In genomic region chr4:40908261-40908969, GRCm38 (mm10) we compare ENCODE assay signal across 10 mouse cellular contexts. TPM values are rescaled to one million over a fixed set of nuclear protein-coding genes. Genes with fewer than 3 reads are reported as not detected.
DNase-seq lines count a peak whose midpoint lies in the region; ATAC-seq and TF ChIP-seq lines count a peak whose summit lies in the region.
"Had no signal": no experiment of that assay in that cellular context is flagged by ENCODE, and none has a peak within 500 bp of the region (broad histone marks: within the 10 kb centered on the region; RNA-seq: fewer than 3 reads in every experiment).

No protein-coding gene starts in this region.

- H3K36me3 ChIP-seq in midbrain, postnatal 0 days (ENCODE audit: insufficient read depth, low read length), result no peaks in the 10 kb centered on the region
- H3K36me3 ChIP-seq in midbrain, embryonic 16.5 days (ENCODE audit: control insufficient read depth, insufficient read depth, low read length), result no peaks in the 10 kb centered on the region
- H3K36me3 ChIP-seq in limb, embryonic 15.5 days, result no peaks in the 10 kb centered on the region
- H3K36me3 ChIP-seq: midbrain, embryonic 12.5 days had no signal

- no peaks in the 10 kb centered on the region for H3K4me1 ChIP-seq in midbrain, postnatal 0 days (ENCODE audit: insufficient read depth, low read length)
- no peaks in the 10 kb centered on the region for H3K4me1 ChIP-seq in midbrain, embryonic 16.5 days (ENCODE audit: control insufficient read depth, insufficient read depth, low read length)
- peaks cover 6% of the 10 kb centered on the region for H3K4me1 ChIP-seq in limb, embryonic 15.5 days
- H3K4me1 ChIP-seq: midbrain, embryonic 12.5 days had no signal

- ATAC-seq in midbrain, postnatal 0 days (ENCODE audit: low FRiP score), result no peak
- no peak for ATAC-seq in midbrain, embryonic 16.5 days
- no peak for ATAC-seq in limb, embryonic 15.5 days (ENCODE audit: insufficient number of reproducible peaks, low FRiP score, low TSS enrichment, low read depth)

- H3K27ac ChIP-seq in midbrain, postnatal 0 days (ENCODE audit: low read depth, low read length), result no peak overlapping the region
- no peak overlapping the region for H3K27ac ChIP-seq in midbrain, embryonic 16.5 days (ENCODE audit: low read length)
- H3K27ac ChIP-seq in limb, embryonic 15.5 days, result peak overlapping the region; percentile 38
- H3K27ac ChIP-seq: midbrain, embryonic 12.5 days had no signal

- H3K4me2 ChIP-seq in midbrain, postnatal 0 days (ENCODE audit: low read depth, low read length, poor library complexity, severe bottlenecking), result no peak overlapping the region
- H3K4me2 ChIP-seq in midbrain, embryonic 16.5 days (ENCODE audit: low read length), result no peak overlapping the region
- H3K4me2 ChIP-seq in limb, embryonic 15.5 days, result no peak overlapping the region
- H3K4me2 ChIP-seq: midbrain, embryonic 12.5 days had no signal

- no peaks in the 10 kb centered on the region for H3K9me3 ChIP-seq in midbrain, postnatal 0 days (ENCODE audit: low read length)
- no peaks in the 10 kb centered on the region for H3K9me3 ChIP-seq in midbrain, embryonic 16.5 days (replicated peaks; ENCODE audit: control insufficient read depth, low read length, poor library complexity, severe bottlenecking)
- no peaks in the 10 kb centered on the region for H3K9me3 ChIP-seq in limb, embryonic 15.5 days
- H3K9me3 ChIP-seq: midbrain, embryonic 12.5 days had no signal

- 0 out of 2 replicates have a peak overlapping the region, but pooled peaks have one; percentile 13 for H3K9ac ChIP-seq in midbrain, postnatal 0 days (replicated peaks; ENCODE audit: low read length, poor library complexity, severe bottlenecking)
- H3K9ac ChIP-seq in midbrain, embryonic 16.5 days (ENCODE audit: low read depth, low read length), result no peak overlapping the region
- H3K9ac ChIP-seq in limb, embryonic 15.5 days, result no peak overlapping the region
- H3K9ac ChIP-seq: midbrain, embryonic 12.5 days had no signal

- no peak for TF ChIP-seq CTCF in midbrain, postnatal 0 days (IDR thresholded peaks at IDR 0.05)

- no peak overlapping the region for H3K4me3 ChIP-seq in midbrain, postnatal 0 days (ENCODE audit: low read depth, low read length)
- H3K4me3 ChIP-seq in midbrain, embryonic 16.5 days (ENCODE audit: low read depth, low read length), result no peak overlapping the region
- H3K4me3 ChIP-seq in limb, embryonic 15.5 days, result no peak overlapping the region
- H3K4me3 ChIP-seq: midbrain, embryonic 12.5 days had no signal

- H3K27me3 ChIP-seq in midbrain, postnatal 0 days (ENCODE audit: insufficient read depth, low read length), result no peaks in the 10 kb centered on the region
- H3K27me3 ChIP-seq in midbrain, embryonic 16.5 days (ENCODE audit: control insufficient read depth, insufficient read depth, low read depth, low read length), result no peaks in the 10 kb centered on the region
- H3K27me3 ChIP-seq in limb, embryonic 15.5 days, result no peaks in the 10 kb centered on the region
- H3K27me3 ChIP-seq: midbrain, embryonic 12.5 days had no signal

- WGBS in midbrain, postnatal 0 days, result 58% methylated on average over 20 of the region's 20 CpGs
- 58% methylated on average over 20 of the region's 20 CpGs for WGBS in midbrain, embryonic 16.5 days
- WGBS in limb, embryonic 15.5 days, result 40% methylated on average over 20 of the region's 20 CpGs

- peak; percentile 80 for DNase-seq in adrenal gland, postnatal 10 days
- no peak for DNase-seq in adrenal gland, postnatal 4 days (ENCODE audit: low spot score in 2 of 2)
- peak; percentile 27 for DNase-seq in midbrain, postnatal 0 days (ENCODE audit: low spot score)
- DNase-seq in testis, postnatal 10 days (ENCODE audit: low spot score), result peak; percentile 78
- DNase-seq in thymus, postnatal 10 days (ENCODE audit: low spot score in 2 of 2), result no peak
- DNase-seq in retina, embryonic 14.5 days (ENCODE audit: low spot score), result no peak

RNA-seq across cellular contexts. Expression of gene Spink4, which starts 11.4 kb away (rescaled TPM):
- total RNA-seq in adrenal gland, postnatal 10 days (2021), result 1 to 10 TPM; 4.6 to 4.8 TPM
- 10 to 100 TPM; 14.6 to 17.7 TPM for total RNA-seq in adrenal gland, postnatal 4 days (2021)
- total RNA-seq in midbrain, postnatal 0 days (2014; rRNA removed), result not detected in 2 replicates
- not detected in 2 replicates for polyA plus RNA-seq in midbrain, postnatal 0 days (2015; fragmentation: Nextera tagmentation; extraction: Ambion mirVana)
- not detected in 2 replicates for polyA plus RNA-seq in midbrain, embryonic 16.5 days (2015; fragmentation: Nextera tagmentation; extraction: Ambion mirVana)
- polyA plus RNA-seq in limb, embryonic 15.5 days (2015; fragmentation: Nextera tagmentation; extraction: Ambion mirVana), result not detected in 2 replicates
- total RNA-seq: common myeloid progenitor, adult 5-6 weeks had no signal
- polyA plus RNA-seq: midbrain, embryonic 12.5 days had no signal

RNA-seq across cellular contexts. Expression of gene Bag1, which starts 39.7 kb away (rescaled TPM):
- 100 to 1,000 TPM; 257 to 267 TPM for total RNA-seq in adrenal gland, postnatal 10 days (2021)
- total RNA-seq in adrenal gland, postnatal 4 days (2021), result 100 to 1,000 TPM; 225 to 228 TPM
- 92.3 and 114 TPM in 2 replicates for total RNA-seq in midbrain, postnatal 0 days (2014; rRNA removed)
- polyA plus RNA-seq in midbrain, postnatal 0 days (2015; fragmentation: Nextera tagmentation; extraction: Ambion mirVana), result 163 and 170 TPM in 2 replicates
- 166 and 181 TPM in 2 replicates for polyA plus RNA-seq in midbrain, embryonic 16.5 days (2015; fragmentation: Nextera tagmentation; extraction: Ambion mirVana)
- 210 and 218 TPM in 2 replicates for polyA plus RNA-seq in limb, embryonic 15.5 days (2015; fragmentation: Nextera tagmentation; extraction: Ambion mirVana)

RNA-seq across cellular contexts. Expression of gene Chmp5, which starts 39.8 kb away (rescaled TPM):
- total RNA-seq in adrenal gland, postnatal 10 days (2021), result 10 to 100 TPM; 62.5 to 69.9 TPM
- total RNA-seq in adrenal gland, postnatal 4 days (2021), result 10 to 100 TPM; 69.0 to 76.8 TPM
- total RNA-seq in midbrain, postnatal 0 days (2014; rRNA removed), result 65.2 and 66.9 TPM in 2 replicates
- 131 and 137 TPM in 2 replicates for polyA plus RNA-seq in midbrain, postnatal 0 days (2015; fragmentation: Nextera tagmentation; extraction: Ambion mirVana)
- 157 and 161 TPM in 2 replicates for polyA plus RNA-seq in midbrain, embryonic 16.5 days (2015; fragmentation: Nextera tagmentation; extraction: Ambion mirVana)
- 116 and 119 TPM in 2 replicates for polyA plus RNA-seq in limb, embryonic 15.5 days (2015; fragmentation: Nextera tagmentation; extraction: Ambion mirVana)

RNA-seq across cellular contexts. Expression of gene B4galt1, which starts 54.6 kb away (rescaled TPM):
- 10 to 100 TPM; 73.7 to 83.0 TPM for total RNA-seq in adrenal gland, postnatal 10 days (2021)
- total RNA-seq in adrenal gland, postnatal 4 days (2021), result 10 to 100 TPM; 90.1 to 98.1 TPM
- total RNA-seq in midbrain, postnatal 0 days (2014; rRNA removed), result 10.0 and 11.0 TPM in 2 replicates
- polyA plus RNA-seq in midbrain, postnatal 0 days (2015; fragmentation: Nextera tagmentation; extraction: Ambion mirVana), result 5.7 and 5.8 TPM in 2 replicates
- polyA plus RNA-seq in midbrain, embryonic 16.5 days (2015; fragmentation: Nextera tagmentation; extraction: Ambion mirVana), result 5.8 and 6.4 TPM in 2 replicates
- 50.3 and 58.1 TPM in 2 replicates for polyA plus RNA-seq in limb, embryonic 15.5 days (2015; fragmentation: Nextera tagmentation; extraction: Ambion mirVana)

Comparison
In these comparisons a context has a peak if more than half of its experiments do, and no peak if none do; other contexts are left out.
1. DNase-seq: peak in adrenal gland, postnatal 10 days (single experiment), midbrain, postnatal 0 days (single experiment) and testis, postnatal 10 days (single experiment); none in adrenal gland, postnatal 4 days (0 of 2), thymus, postnatal 10 days (0 of 2) and retina, embryonic 14.5 days (single experiment).